Comparison of ENCODE assay signal across 32 mouse cellular contexts in genomic region chr7:90306968-90307367, GRCm38 (mm10). TPM values are rescaled to one million over a fixed set of nuclear protein-coding genes. Genes with fewer than 3 reads are reported as not detected.
A peak's percentile ranks its signal among the peaks of the same experiment; 100 is the strongest.
DNase-seq lines count a peak whose midpoint lies in the region; ATAC-seq and TF ChIP-seq lines count a peak whose summit lies in the region.
"Had no signal": no experiment of that assay in that cellular context is flagged by ENCODE, and none has a peak within 500 bp of the region (broad histone marks: within the 10 kb centered on the region; RNA-seq: fewer than 3 reads in every experiment).

No protein-coding gene starts in this region.

- peaks cover 7% of the 10 kb centered on the region for H3K4me1 ChIP-seq in kidney, adult 2 months (ENCODE audit: control insufficient read depth, insufficient read depth, low read length)
- H3K4me1 ChIP-seq in kidney, embryonic 16.5 days (ENCODE audit: insufficient read depth, low read length) = no peaks in the 10 kb centered on the region; the same call in 1 of the 2 replicates
- H3K4me1 ChIP-seq in stomach, postnatal 0 days (replicated peaks; ENCODE audit: control insufficient read depth, insufficient read depth) = no peaks in the 10 kb centered on the region

- no peaks in the 10 kb centered on the region for H3K27me3 ChIP-seq in kidney, adult 2 months (replicated peaks; ENCODE audit: control insufficient read depth, insufficient read depth, low read length)
- no peaks in the 10 kb centered on the region for H3K27me3 ChIP-seq in kidney, embryonic 16.5 days (ENCODE audit: insufficient read depth, low read length)
- no peaks in the 10 kb centered on the region for H3K27me3 ChIP-seq in stomach, postnatal 0 days (ENCODE audit: control insufficient read depth, insufficient read depth, low read length)
- H3K27me3 ChIP-seq: embryonic facial prominence, embryonic 15.5 days; heart, embryonic 15.5 days had no signal

- no peak overlapping the region for H3K4me3 ChIP-seq in kidney, adult 2 months (ENCODE audit: insufficient read depth, low read depth, low read length)
- no peak overlapping the region for H3K4me3 ChIP-seq in kidney, embryonic 16.5 days (ENCODE audit: low read length)
- H3K4me3 ChIP-seq in stomach, postnatal 0 days (ENCODE audit: low read depth, low read length) = no peak overlapping the region
- H3K4me3 ChIP-seq: embryonic facial prominence, embryonic 15.5 days; heart, embryonic 15.5 days; neural tube, embryonic 15.5 days had no signal

- no peak for TF ChIP-seq POLR2A in kidney, adult 2 months (IDR thresholded peaks at IDR 0.05; ENCODE audit: low read depth, low read length)

- H3K4me2 ChIP-seq in kidney, embryonic 16.5 days (replicated peaks; ENCODE audit: low read depth, low read length) = no peak overlapping the region
- no peak overlapping the region for H3K4me2 ChIP-seq in stomach, postnatal 0 days (replicated peaks; ENCODE audit: low read depth)
- H3K4me2 ChIP-seq: embryonic facial prominence, embryonic 15.5 days; heart, embryonic 15.5 days; liver, embryonic 11.5 days; lung, embryonic 14.5 days; neural tube, embryonic 15.5 days had no signal

- no peak for TF ChIP-seq CTCF in kidney, adult 2 months (conservative IDR thresholded peaks at IDR 0.05; ENCODE audit: insufficient read depth, insufficient read length, low read depth, low read length)
- TF ChIP-seq CTCF in stomach, postnatal 0 days (IDR thresholded peaks at IDR 0.05; ENCODE audit: low read depth) = no peak

- ATAC-seq in kidney, embryonic 16.5 days (ENCODE audit: low FRiP score, low TSS enrichment) = no peak
- ATAC-seq in stomach, postnatal 0 days (ENCODE audit: low FRiP score, low TSS enrichment) = no peak
- ATAC-seq: activated CD4-positive, CD25-positive, alpha-beta regulatory T cell, adult 4 months had no signal

- peak overlapping the region; percentile 77 for H3K27ac ChIP-seq in kidney, adult 2 months (ENCODE audit: insufficient read depth, low read depth, low read length)
- no peak overlapping the region for H3K27ac ChIP-seq in kidney, embryonic 16.5 days (ENCODE audit: low read length)
- H3K27ac ChIP-seq in stomach, postnatal 0 days (replicated peaks) = no peak overlapping the region
- H3K27ac ChIP-seq: embryonic facial prominence, embryonic 15.5 days; heart, embryonic 15.5 days; kidney, postnatal 0 days; neural tube, embryonic 15.5 days had no signal

- WGBS in kidney, adult 2 months = 32% methylated on average over 1 of the region's 1 CpGs
- 94% methylated on average over 1 of the region's 1 CpGs for WGBS in kidney, embryonic 16.5 days
- 92% methylated on average over 1 of the region's 1 CpGs for WGBS in stomach, postnatal 0 days

- TF ChIP-seq EP300 in stomach, postnatal 0 days (optimal IDR thresholded peaks at IDR 0.05) = no peak

- intact Hi-C loops in heart, postnatal 14 days (cut with DNase I) = no loop called here

- peak; percentile 74 for DNase-seq in kidney, adult 2 months
- DNase-seq in NIH3T3 (ENCODE audit: low read depth) = peak; percentile 70
- DNase-seq in kidney, postnatal 10 days = peak; percentile 52
- DNase-seq in lung, postnatal 25 days (ENCODE audit: low spot score) = peak; percentile 49
- DNase-seq in thymus, postnatal 25 days = no peak
- DNase-seq in heart, postnatal 14 days = no peak
- no peak for DNase-seq in stomach, postnatal 0 days (ENCODE audit: low spot score)
- DNase-seq: adrenal gland, postnatal 25 days; cerebellum, adult 11-12 months; cerebellum, postnatal 25 days; embryo, embryonic 11 days; gastrocnemius, postnatal 10 days; heart, adult 18-20 months; layer of hippocampus, adult 9-11 months; lung, embryonic 14.5 days; midbrain, embryonic 14.5 days; thymus, adult 18-20 months had no signal

- H3K9me3 ChIP-seq in kidney, embryonic 16.5 days (ENCODE audit: low read length) = no peaks in the 10 kb centered on the region
- H3K9me3 ChIP-seq in stomach, postnatal 0 days (ENCODE audit: control insufficient read depth, low read length) = no peaks in the 10 kb centered on the region
- H3K9me3 ChIP-seq: embryonic facial prominence, embryonic 15.5 days; heart, embryonic 15.5 days; neural tube, embryonic 15.5 days had no signal

- no peak overlapping the region for H3K9ac ChIP-seq in kidney, embryonic 16.5 days (replicated peaks; ENCODE audit: low read length)
- H3K9ac ChIP-seq in stomach, postnatal 0 days (ENCODE audit: low read length) = no peak overlapping the region
- H3K9ac ChIP-seq: embryonic facial prominence, embryonic 15.5 days; heart, embryonic 15.5 days; lung, embryonic 14.5 days; neural tube, embryonic 15.5 days had no signal

- H3K36me3 ChIP-seq in kidney, adult 2 months (ENCODE audit: control insufficient read depth, insufficient read depth, low read length) = no peaks in the 10 kb centered on the region
- H3K36me3 ChIP-seq in kidney, embryonic 16.5 days (ENCODE audit: insufficient read depth, low read length) = no peaks in the 10 kb centered on the region
- no peaks in the 10 kb centered on the region for H3K36me3 ChIP-seq in stomach, postnatal 0 days (ENCODE audit: control insufficient read depth, insufficient read depth, low read length)
- H3K36me3 ChIP-seq: embryonic facial prominence, embryonic 15.5 days; heart, embryonic 15.5 days; neural tube, embryonic 15.5 days had no signal

RNA-seq across cellular contexts. Expression of gene Sytl2, which starts 4.9 kb away (rescaled TPM):
- polyA plus RNA-seq in kidney, adult 2 months (2012; rRNA removed) = 9.0 and 9.6 TPM in 2 replicates
- polyA plus RNA-seq in kidney, embryonic 16.5 days (2015; fragmentation: Nextera tagmentation; extraction: Ambion mirVana) = 10.1 and 11.1 TPM in 2 replicates
- total RNA-seq in heart, postnatal 14 days (2021) = 1 to 10 TPM; 4.1 to 4.6 TPM
- 31.0 and 32.3 TPM in 2 replicates for polyA plus RNA-seq in stomach, postnatal 0 days (2015; fragmentation: Nextera tagmentation; extraction: Ambion mirVana)

RNA-seq across cellular contexts. Expression of gene Ccdc83, which starts 41.4 kb away (rescaled TPM):
- not detected in 2 replicates for polyA plus RNA-seq in kidney, adult 2 months (2012; rRNA removed)
- polyA plus RNA-seq in kidney, embryonic 16.5 days (2015; fragmentation: Nextera tagmentation; extraction: Ambion mirVana) = not detected in 2 replicates
- under 1 TPM in 1 of 2 experiments, not detected in 1; 0.26 TPM for total RNA-seq in heart, postnatal 14 days (2021)
- polyA plus RNA-seq in stomach, postnatal 0 days (2015; fragmentation: Nextera tagmentation; extraction: Ambion mirVana) = 0.11 TPM in 1 of 2 replicates, not detected in the other
- total RNA-seq: adrenal gland, postnatal 25 days; heart, adult 18-20 months; hematopoietic stem cell, adult 5-6 weeks; left cerebral cortex, adult 8-10 months; megakaryocyte, adult 5-6 weeks had no signal
- polyA plus RNA-seq: forebrain, embryonic 11.5 days; frontal cortex, adult 2 months; heart, embryonic 15.5 days; kidney, postnatal 0 days; limb, embryonic 11.5 days; liver, embryonic 11.5 days; lung, embryonic 14.5 days; midbrain, embryonic 14.5 days; neural tube, embryonic 15.5 days; spleen, adult 2 months; stomach, embryonic 14.5 days had no signal

Comparison
In these comparisons a context has a peak if more than half of its experiments do, and no peak if none do; other contexts are left out.
1. DNase-seq: peak in kidney, adult 2 months (single experiment), NIH3T3 (single experiment), kidney, postnatal 10 days (single experiment) and lung, postnatal 25 days (single experiment); none in thymus, postnatal 25 days (single experiment), heart, postnatal 14 days (0 of 2) and stomach, postnatal 0 days (single experiment).